Mouse (Mus musculus) hindbrain, postnatal 0 days (tissue): ENCODE measurements around the gene Gon4l. TPM values are rescaled to one million over a fixed set of nuclear protein-coding genes. Genes with fewer than 3 reads are reported as not detected.

ENCODE experiments used
- ATAC-seq: fragments of 200-750 bp; cut with Nextera tagmentation; 2 replicates; pipeline ENCODE4 v1.8.0; 2017; ENCODE audit warnings: mild to moderate bottlenecking, moderate TSS enrichment, moderate library complexity
- DNase-seq: peaks from one replicate; pipeline ENCODE4 v3.0.0-alpha.2; 2015; ENCODE audit warnings: low spot score
- H3K27ac ChIP-seq: fragments of 300-500 bp; sonication (generic); 2 replicates; pipeline ENCODE4 v1.5.1; 2014; ENCODE audit warnings: mild to moderate bottlenecking
- H3K27me3 ChIP-seq: fragments of 300-500 bp; sonication (generic); 2 replicates; pipeline ENCODE4 v1.6.1; 2014; ENCODE audit warnings: low read length, mixed read lengths; ENCODE audit not compliant: insufficient read depth
- H3K36me3 ChIP-seq: fragments of 300-500 bp; sonication (generic); 2 replicates; pipeline ENCODE4 v1.6.1; 2014; ENCODE audit warnings: low read length, mixed read lengths; ENCODE audit not compliant: insufficient read depth
- H3K4me1 ChIP-seq: fragments of 300-500 bp; sonication (generic); 2 replicates; pipeline ENCODE4 v1.6.1; 2014; ENCODE audit warnings: antibody characterized with exemption, low read length, mixed read lengths; ENCODE audit not compliant: insufficient read depth
- H3K4me2 ChIP-seq: fragments of 300-500 bp; sonication (generic); 2 replicates; pipeline ENCODE4 v1.6.1; 2014; ENCODE audit warnings: low read depth, mild to moderate bottlenecking, low read length, moderate library complexity, mixed read lengths
- H3K4me3 ChIP-seq: fragments of 300-500 bp; sonication (generic); 2 replicates; pipeline ENCODE4 v1.5.1; 2014; ENCODE audit warnings: low read length
- H3K9ac ChIP-seq: fragments of 300-500 bp; sonication (generic); replicated peaks from 2 replicates; pipeline ENCODE4 v1.6.1; 2014; ENCODE audit warnings: mild to moderate bottlenecking, low read length, moderate library complexity, mixed read lengths
- H3K9me3 ChIP-seq: fragments of 300-500 bp; sonication (generic); 2 replicates; pipeline ENCODE4 v1.6.1; 2016; ENCODE audit warnings: low read length, mixed read lengths
- CTCF ChIP-seq: IDR thresholded peaks from 2 replicates; pipeline ENCODE4 v1.5.1; 2016; ENCODE audit warnings: antibody characterized with exemption, control low read depth, low read depth
- WGBS: fragments of 180-500 bp; shearing (Covaris S2); extraction: QIAGEN DNeasy Blood & Tissue Kit; methylation state at CpG from one replicate; pipeline ENCODE4 v1.1.7; 2014; 5-methylcytosine and 5-hydroxymethylcytosine counted together
- polyA plus RNA-seq: library from polyadenylated mRNA; unstranded; fragments of >200 nt; fragmentation: Nextera tagmentation; extraction: Ambion mirVana; gene quantifications from 2 replicates; pipeline ENCODE4 v1.2.1, GENCODE M21; 2015
- total RNA-seq: library from RNA; depleted of rRNA; stranded (reverse); fragments of >200 nt; gene quantifications from 2 replicates; pipeline ENCODE4 v1.2.3, GENCODE M21; 2014

Gon4l gene
- total and polyA plus RNA-seq, 2 experiments from 2014 or later, result 8.4 to 33.6 TPM

- H3K9ac ChIP-seq, result no peak overlapping the region
- TF ChIP-seq CTCF, result no peak
- 92% methylated on average over 3 of the region's 3 CpGs for WGBS
Measured at GRCm38 (mm10) chr3:88929501-88929900, 94.5 kb downstream of the Gon4l start.

GRCm38 (mm10) chr3:88939071-88939470 lies 104.0 kb downstream of the Gon4l start:
- TF ChIP-seq CTCF, result no peak

More at GRCm38 (mm10) chr3:88929501-88929900, 94.5 kb downstream of the Gon4l start:
- Histone ChIP-seq H3K27me3 (no peaks in the 10 kb centered on the region), H3K4me3 (no peak overlapping the region), H3K4me2 (no peak overlapping the region), H3K27ac (no peak overlapping the region), H3K9me3 (no peaks in the 10 kb centered on the region), H3K4me1 (no peaks in the 10 kb centered on the region), H3K36me3 (peaks cover 63% of the 10 kb centered on the region)
- DNase-seq (no peak), ATAC-seq (no peak)

GRCm38 (mm10) chr3:88939749-88940148 lies 104.7 kb downstream of the Gon4l start:
- Histone ChIP-seq H3K4me1 (no peaks in the 10 kb centered on the region), H3K27ac (no peak overlapping the region), H3K27me3 (no peaks in the 10 kb centered on the region), H3K36me3 (peaks cover 28% of the 10 kb centered on the region), H3K9me3 (no peaks in the 10 kb centered on the region), H3K9ac (no peak overlapping the region), H3K4me3 (no peak overlapping the region), H3K4me2 (no peak overlapping the region)
- ATAC-seq (peak; percentile 87), DNase-seq (peak; percentile 93)
- WGBS, result 61% methylated on average over 3 of the region's 3 CpGs
- peak; percentile 67 for TF ChIP-seq CTCF

More at GRCm38 (mm10) chr3:88939071-88939470, 104.0 kb downstream of the Gon4l start:
- Histone ChIP-seq H3K4me2 (no peak overlapping the region), H3K9me3 (no peaks in the 10 kb centered on the region), H3K27ac (no peak overlapping the region), H3K36me3 (peaks cover 32% of the 10 kb centered on the region), H3K4me3 (no peak overlapping the region), H3K9ac (no peak overlapping the region), H3K27me3 (no peaks in the 10 kb centered on the region), H3K4me1 (no peaks in the 10 kb centered on the region)
- no peak for ATAC-seq
- WGBS, result 94% methylated on average over 10 of the region's 10 CpGs
- DNase-seq, result no peak

- H3K9me3 ChIP-seq, result no peaks in the 10 kb centered on the region
- no peak overlapping the region for H3K27ac ChIP-seq
- H3K9ac ChIP-seq, result no peak overlapping the region
- no peak overlapping the region for H3K4me2 ChIP-seq
- ATAC-seq (no peak), DNase-seq (no peak)
- WGBS, result 95% methylated on average over 10 of the region's 10 CpGs
- H3K4me1 ChIP-seq, result no peaks in the 10 kb centered on the region
- H3K27me3 ChIP-seq, result no peaks in the 10 kb centered on the region
- no peak overlapping the region for H3K4me3 ChIP-seq
- TF ChIP-seq CTCF, result no peak
- peaks cover 22% of the 10 kb centered on the region for H3K36me3 ChIP-seq
Measured at GRCm38 (mm10) chr3:88942316-88942880, 107.4 kb downstream of the Gon4l start.

GRCm38 (mm10) chr3:88944109-88944508 lies 109.1 kb downstream of the Gon4l start:
- DNase-seq (no peak), ATAC-seq (no peak)
- 92% methylated on average over 4 of the region's 4 CpGs for WGBS
- no peak for TF ChIP-seq CTCF
- Histone ChIP-seq H3K4me1 (peaks cover 7% of the 10 kb centered on the region; the same call in 1 of the 2 replicates), H3K27me3 (no peaks in the 10 kb centered on the region), H3K4me3 (no peak overlapping the region), H3K27ac (no peak overlapping the region), H3K9ac (no peak overlapping the region), H3K36me3 (peaks cover 19% of the 10 kb centered on the region), H3K4me2 (no peak overlapping the region), H3K9me3 (no peaks in the 10 kb centered on the region)

- TF ChIP-seq CTCF, result 0 out of 2 replicates have a peak, but pooled peaks have one; percentile 0
- H3K4me1 ChIP-seq, result peaks cover 27% of the 10 kb centered on the region; the same call in 1 of the 2 replicates
Measured at GRCm38 (mm10) chr3:88949786-88950575, 115.0 kb downstream of the Gon4l start.

More at GRCm38 (mm10) chr3:88949786-88950575, 115.0 kb downstream of the Gon4l start:
- Histone ChIP-seq H3K27me3 (no peaks in the 10 kb centered on the region), H3K9me3 (no peaks in the 10 kb centered on the region), H3K36me3 (no peaks in the 10 kb centered on the region), H3K9ac (peak overlapping the region; percentile 97), H3K4me3 (peak overlapping the region; percentile 94), H3K27ac (peak overlapping the region; percentile 100), H3K4me2 (peak overlapping the region; percentile 83)
- WGBS, result 1% methylated on average over 57 of the region's 92 CpGs
- ATAC-seq, result peak; percentile 93
- DNase-seq, result peak; percentile 96
